Mouse (Mus musculus): ENCODE results near the gene Hmbs.
"Not testable (repeated sequence)": the region's sequence is repeated elsewhere in the genome, so short reads cannot be mapped to it uniquely, and the experiment has no call there.

Hmbs gene

GRCm38 (mm10) chr9:44325032-44325767 is 18.8 kb downstream of the Hmbs start:
- not testable (repeated sequence) for DNase-seq (ENCODE audit: low spot score in 2 of 2)

DNA sequence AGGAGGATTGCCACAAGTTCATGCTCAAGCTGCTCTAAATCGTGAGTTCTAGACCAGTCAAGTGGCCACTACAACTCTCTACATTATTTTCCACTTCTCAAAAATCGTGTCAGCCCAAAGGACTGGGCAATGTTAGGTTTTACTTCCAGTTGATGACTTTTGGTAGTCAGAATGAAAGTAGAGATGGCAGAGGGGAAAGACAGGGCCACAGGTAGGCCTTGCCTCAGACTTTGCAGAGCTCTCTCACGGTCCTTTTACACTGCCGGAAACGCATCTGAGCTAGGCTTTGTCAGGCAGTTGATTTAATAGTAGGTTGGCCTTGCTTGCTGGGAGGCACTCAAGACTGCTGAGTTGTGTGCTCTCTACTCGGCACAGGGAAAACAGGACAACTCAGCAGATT is 19.9 kb downstream of the Hmbs start:
- no peak for DNase-seq (ENCODE audit: low spot score in 2 of 2)

GRCm38 (mm10) chr9:44323656-44324055 is 20.4 kb downstream of the Hmbs start:
- not testable (repeated sequence) for DNase-seq (ENCODE audit: low spot score in 2 of 2)

- DNase-seq (ENCODE audit: low spot score in 2 of 2) = peak in 1 of 2 experiments; percentile 32
Measured at GRCm38 (mm10) chr9:44320799-44321133, 23.3 kb downstream of the Hmbs start.

GRCm38 (mm10) chr9:44319887-44320798 is 23.9 kb downstream of the Hmbs start, which contains the start of gene C2cd2l:
Gene C2cd2l, minus strand, starts transcription at chr9:44320285.
- peak; percentile 91 to 93 for DNase-seq (ENCODE audit: low spot score in 2 of 2)

DNA sequence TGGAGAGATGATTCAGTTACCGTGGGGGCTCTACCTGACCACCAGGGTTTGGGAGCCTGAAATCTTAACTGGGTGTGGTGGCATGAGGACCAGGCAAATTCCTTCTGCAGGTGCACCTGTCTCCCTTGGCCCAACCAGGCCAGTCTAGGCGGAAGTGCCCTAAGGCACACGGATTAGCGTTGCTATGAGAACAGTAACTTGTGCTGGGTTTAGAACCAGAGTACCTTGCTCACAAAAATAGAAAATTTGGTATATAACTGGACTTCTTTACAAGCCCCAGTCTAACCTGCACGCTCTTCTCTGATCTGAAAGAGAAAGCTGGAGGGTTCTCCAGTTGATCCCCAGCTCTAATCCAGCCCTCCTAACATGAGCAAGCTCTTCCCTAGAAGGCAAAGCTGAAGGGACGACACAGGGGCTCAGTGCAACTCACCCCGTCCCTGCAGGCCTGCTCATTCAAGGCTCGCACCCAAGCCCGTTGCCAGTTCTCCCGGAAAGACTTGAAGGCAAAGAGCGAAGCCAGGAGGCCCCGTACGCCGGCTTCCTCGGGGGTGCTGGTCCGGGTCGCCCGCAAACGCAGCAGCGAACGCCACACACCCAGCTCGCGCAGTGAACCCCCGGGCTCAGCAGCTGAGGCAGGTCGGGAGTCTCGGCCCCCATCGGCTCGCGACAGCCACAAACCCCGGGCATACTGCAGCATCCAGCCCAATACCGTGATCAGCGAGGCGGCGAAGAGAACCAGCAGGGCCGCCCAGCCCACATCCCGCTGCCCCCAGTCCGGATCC is 24.7 kb downstream of the Hmbs start:
- peak in 1 of 2 experiments; percentile 30 for DNase-seq (ENCODE audit: low spot score in 2 of 2)

DNA sequence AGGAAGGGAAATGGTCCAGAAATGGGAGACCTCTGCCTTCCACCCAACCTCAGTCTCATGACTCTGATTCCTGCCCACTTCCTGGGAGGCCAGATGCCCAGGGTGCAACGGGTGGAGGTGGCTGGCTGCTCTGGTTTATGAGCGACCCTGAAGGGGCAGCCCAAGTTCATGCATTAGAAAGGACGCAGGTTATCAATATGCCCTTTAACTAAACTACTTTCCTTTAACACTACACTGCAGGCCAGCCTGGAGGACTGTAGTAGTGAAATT is 25.3 kb downstream of the Hmbs start:
- DNase-seq (ENCODE audit: low spot score in 2 of 2) = no peak

- DNase-seq (ENCODE audit: low spot score in 2 of 2) = no peak
Measured at GRCm38 (mm10) chr9:44318076-44318825, 25.8 kb downstream of the Hmbs start.

DNA sequence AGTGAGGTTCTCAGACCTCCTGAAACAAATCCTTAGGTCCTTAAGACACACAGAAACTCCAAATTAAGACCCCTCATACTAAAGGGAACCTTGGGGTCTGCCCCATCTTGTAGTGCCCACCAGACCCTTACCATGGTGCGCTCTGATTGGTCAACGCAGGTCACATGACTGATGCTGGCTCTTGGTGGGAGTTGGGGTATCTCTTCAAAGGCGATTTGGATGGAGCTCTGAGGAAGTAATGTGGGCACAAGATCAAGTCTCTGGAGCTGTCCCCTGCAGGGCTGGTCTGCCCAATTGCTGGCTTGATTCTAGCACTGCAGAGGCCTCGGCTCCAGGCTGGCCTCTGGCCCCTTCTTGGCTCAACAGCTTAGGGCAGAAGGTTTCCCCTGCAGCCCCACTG is 26.6 kb downstream of the Hmbs start:
- DNase-seq (ENCODE audit: low spot score in 2 of 2) = no peak

DNA sequence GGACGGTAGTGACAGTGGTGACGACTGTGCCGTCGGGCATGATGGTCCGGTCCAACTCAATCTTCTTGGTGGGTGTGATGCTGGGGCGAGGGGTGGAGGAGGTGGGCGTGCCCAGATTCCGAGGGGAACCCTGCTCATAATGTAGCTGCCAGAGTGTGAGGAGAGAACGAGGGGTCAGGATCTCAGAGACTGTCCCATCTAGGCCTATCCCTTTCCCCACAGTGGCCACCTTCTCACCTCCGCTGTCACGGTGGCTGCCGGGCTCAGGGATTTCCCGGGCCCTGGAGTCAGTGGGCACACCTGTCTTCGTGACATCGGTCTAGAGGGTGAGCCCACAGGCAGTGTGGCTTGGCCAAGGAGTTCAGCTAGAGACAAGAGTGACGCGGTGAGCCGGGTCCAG is 29.1 kb downstream of the Hmbs start:
- DNase-seq (ENCODE audit: low spot score in 2 of 2) = no peak

- no peak for DNase-seq (ENCODE audit: low spot score in 2 of 2)
Measured at GRCm38 (mm10) chr9:44314257-44314547, 29.8 kb downstream of the Hmbs start.

- no peak for DNase-seq (ENCODE audit: low spot score in 2 of 2)
Measured at GRCm38 (mm10) chr9:44313476-44314256, 30.4 kb downstream of the Hmbs start.

DNA sequence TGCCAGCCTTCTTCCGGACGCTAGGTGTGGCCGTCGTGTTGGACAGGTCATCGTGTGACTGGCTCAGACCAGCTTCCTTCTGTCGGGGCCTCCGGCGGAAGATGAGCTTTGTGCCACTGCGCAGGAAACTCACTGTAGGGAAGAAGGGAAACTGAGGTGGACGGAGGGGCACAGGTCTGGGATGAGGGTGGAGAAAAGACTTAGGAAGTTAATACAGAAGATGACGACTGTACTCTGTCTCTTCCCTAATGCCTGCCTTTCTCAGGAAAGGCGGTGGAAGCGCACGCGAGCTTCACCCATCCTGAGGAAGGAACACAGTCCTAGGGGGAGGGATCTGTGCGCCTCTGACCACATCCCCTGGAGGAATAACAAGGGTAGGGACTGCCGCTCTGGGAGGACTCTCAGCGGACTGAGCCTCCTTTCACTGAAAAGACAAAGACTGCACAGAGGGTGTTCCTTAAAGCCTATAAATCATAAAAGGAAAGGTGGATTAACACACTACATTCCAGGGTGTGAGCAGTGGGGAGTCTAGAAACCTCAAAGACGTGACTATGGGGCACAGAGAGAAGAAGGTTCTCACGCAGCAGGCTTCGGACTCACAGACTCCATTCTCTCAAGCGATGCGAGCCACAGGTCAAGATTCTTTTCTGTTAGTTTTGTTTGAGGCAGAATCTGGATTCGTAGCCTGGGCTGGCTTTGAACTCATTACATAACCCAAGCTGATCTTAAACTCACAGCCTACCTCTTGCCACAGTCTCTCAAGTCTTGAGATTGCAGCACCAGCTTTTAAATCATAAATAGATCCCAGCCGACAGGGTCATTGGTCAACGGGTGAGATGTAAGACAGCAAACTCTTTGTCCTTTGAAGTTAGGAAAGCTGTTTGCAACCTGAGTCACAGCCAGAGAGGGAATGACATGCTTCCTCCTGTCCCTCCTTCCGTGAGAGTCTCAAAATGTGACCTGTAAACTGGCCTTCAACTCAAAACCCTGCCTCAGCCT is 32.6 kb downstream of the Hmbs start:
- peak; percentile 65 to 78 for DNase-seq (ENCODE audit: low spot score in 2 of 2)

DNA sequence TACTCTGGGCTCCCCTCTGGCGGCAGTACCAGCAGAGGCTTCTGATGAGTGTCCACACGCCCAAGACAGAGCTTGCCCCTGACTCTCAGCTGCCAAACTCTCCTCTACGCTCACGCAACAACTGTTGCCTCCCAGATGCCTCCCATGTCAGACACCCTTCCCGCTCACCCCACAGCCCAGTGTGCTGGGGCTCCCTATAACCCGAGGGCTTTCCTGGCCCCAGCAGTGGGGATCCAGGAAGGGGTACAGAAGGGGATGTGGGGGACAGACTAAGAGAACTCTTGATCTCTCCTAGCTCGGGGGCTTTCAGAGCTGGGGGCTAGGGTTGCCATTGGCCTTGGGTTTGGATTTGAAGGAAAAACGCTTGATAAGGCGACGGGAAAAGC is 33.3 kb downstream of the Hmbs start:
- DNase-seq (ENCODE audit: low spot score in 2 of 2) = no peak

DNA sequence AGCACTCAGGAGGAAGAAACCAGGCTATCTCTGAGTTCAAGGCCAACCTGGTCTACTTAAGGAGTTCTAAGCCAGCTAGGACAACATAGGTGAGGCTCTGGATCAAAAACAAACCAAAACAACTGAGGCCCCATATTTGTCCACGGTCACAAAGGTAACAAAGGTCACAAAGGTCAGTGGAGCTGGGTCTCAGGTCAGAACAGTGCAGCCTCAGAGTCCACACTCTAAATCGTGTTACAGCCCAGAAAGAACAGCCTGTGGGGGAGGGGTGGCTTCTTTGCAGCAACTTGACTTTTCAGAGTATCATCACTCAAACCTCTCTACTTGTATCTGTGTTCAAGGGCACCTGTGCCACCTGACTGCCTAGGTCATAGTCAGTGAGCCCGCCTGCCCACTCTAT is 34.3 kb downstream of the Hmbs start:
- DNase-seq (ENCODE audit: low spot score in 2 of 2) = no peak

DNA sequence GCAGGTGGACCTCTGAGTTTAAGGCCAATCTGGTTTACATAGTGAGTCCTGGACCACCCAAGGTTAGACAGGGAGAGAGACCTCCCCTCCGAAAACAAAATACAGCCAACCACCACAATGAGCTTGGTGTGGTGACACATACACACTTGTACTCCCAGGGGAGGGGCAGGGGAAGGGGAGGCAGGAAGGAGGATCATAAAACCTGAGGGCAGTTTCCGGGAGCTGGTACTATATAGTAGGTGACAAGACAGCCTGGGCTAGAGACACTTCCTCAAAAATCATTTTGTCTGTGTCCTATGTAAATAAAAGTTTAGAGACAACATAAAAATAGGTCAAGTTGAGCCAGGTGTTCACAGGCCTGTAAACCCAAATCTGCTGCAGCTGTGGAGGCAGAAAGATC is 36.8 kb downstream of the Hmbs start:
- no peak for DNase-seq (ENCODE audit: low spot score in 2 of 2)

- no peak for DNase-seq (ENCODE audit: low spot score in 2 of 2)
Measured at GRCm38 (mm10) chr9:44306532-44306931, 37.5 kb downstream of the Hmbs start.

- DNase-seq (ENCODE audit: low spot score in 2 of 2) = peak; percentile 99
Measured at GRCm38 (mm10) chr9:44305466-44306079, 38.5 kb downstream of the Hmbs start, which contains the start of gene Hinfp. Gene Hinfp, minus strand, starts transcription at chr9:44305671.

DNA sequence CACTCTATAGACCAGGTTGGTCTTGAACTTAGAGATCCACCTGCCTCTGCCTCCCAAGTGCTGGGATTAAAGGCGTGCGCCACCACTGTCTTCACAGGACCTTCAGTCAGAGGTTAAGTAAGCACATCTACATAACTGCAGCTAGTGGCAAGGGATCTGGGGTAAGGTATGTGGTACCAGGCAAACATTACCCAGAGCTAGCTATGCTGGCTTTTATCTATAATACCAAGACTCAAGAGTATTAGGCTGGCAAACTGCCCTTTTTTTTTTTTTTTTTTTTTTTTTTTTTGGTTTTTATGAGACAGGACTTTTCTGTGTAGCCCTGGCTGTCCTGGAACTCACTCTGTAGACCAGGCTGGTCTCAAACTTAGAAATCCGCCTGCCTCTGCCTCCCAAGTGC is 44.0 kb downstream of the Hmbs start:
- not testable (repeated sequence) for DNase-seq (ENCODE audit: low spot score in 2 of 2)

Measured in heart, adult 9 months (tissue).